Mouse (Mus musculus) kidney, postnatal 25 days (tissue): ENCODE data around the gene Tssk3.

Experiments
- DNase-seq, 2 experiments: peaks; one replicate each; pipeline ENCODE4 v3.0.0; 2021; ENCODE audit warnings: mixed read lengths in 2 of 2

Gene Tssk3

DNA sequence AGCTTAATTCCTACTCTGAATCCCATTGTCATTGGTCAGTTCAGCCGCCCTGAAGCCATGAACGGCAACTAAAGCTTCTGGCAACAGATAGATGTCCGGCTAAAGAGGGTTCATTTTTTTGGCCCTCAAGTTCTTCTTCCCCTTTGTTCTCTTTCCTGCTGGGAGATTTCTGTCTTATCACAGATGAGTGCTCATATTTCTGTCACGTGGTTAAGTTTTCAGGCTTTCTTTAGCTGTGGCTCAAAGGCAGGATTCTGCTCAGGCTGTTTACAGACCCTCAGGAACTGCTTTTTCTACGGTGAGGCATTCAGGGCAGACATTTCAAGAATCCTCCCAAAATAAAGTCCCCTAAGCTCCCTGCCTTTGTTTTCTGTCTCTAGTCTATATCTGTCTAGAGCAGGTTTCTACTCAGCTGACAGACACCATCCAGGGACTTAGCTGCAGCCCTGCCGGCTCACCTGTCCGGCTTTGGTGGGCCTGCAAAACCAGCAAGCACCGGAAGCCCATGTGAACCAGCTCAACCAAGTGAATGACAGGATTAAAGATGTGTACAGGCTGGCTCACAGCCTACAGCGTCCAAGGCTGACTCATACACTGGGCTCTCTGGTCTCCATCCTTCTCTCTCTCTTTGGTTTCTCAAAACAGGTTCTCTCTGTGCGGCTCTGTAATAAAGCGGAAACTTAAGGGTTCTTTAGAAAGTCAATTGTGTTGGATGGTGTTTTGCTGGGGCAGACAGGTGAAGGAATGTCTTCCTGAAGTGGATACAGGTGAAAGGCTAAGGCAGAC lies 42.9 kb downstream of the Tssk3 start:
- DNase-seq, result no peak

DNA sequence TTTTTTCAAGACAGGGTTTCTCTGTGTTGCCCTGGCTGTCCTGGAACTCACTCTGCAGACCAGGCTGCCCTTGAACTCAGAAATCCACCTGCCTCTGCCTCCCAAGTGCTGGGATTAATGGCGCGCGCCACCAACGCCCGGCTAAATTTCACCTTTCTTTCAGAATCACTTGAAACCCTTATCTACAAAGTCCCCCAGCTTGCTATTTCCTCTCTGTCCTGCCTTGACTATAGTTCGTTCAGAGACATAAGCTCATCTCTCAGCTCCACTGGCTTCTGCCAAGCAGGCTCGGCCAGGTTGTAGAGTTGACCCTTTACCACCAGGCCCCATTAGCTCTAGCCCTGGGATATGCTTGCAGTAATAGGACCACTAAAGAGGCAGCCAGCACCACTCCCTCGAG lies 43.5 kb downstream of the Tssk3 start:
- DNase-seq, result no peak

DNA sequence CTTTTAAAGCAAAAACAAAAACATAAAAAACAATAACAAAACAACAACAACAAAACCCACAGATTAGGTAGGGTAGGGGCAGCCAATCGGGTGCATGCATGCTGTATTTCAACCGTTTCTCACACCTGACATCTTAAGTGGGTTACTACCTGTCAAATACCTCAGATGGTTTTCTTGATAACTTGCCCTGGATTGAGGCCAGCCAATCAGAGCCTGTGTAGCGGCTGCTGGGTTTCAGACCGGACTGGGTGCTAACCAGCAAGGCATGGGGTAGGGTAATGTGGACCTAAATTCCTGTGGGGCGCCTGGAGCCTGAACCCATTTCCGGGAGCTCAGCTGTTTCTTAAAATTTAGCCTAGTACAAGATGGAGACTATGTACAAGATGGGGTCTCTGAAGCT lies 49.7 kb downstream of the Tssk3 start:
- peak; percentile 31 to 60 for DNase-seq

DNA sequence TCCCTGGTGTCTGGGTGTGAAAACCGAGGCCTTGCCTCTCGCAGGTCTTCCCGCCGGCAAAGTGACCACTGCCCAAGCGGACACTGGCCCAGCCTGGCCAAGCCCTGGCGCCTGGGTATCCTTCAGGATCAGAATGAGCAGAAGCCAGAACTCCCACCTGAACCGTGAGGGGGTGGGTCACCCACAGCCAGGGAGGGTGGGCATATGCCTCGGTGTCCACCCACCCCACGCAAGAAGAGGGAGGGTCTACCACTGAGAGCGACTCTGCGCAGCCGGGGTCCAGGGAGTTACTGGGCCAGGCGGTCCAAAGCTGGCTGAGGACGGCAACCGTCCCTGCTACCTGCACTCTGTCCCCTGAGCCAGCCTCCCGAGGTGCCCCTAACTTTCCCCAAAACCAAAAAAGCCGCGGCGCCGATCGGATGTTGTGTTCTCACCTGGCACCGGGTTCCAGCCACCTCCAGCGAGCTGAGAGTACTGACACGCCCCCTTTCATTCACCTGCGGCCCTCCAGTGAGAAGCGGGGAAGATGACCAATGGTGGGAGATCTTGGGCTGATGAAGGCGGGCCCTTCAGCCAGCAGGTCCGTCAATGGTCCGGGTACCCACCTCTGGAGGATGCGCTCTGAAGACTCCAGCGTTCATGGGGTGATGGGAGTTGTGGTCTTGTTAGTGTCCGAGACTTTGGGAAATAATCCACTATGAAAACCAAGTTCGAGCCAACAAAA lies 50.3 kb downstream of the Tssk3 start, which contains the start of gene Zbtb8b:
TSS of gene Zbtb8b (minus strand) at position 514 of the 724 bp plus-strand sequence.
- DNase-seq, result peak; percentile 79 to 92
